Mouse (Mus musculus): ENCODE data around the gene Bcdin3d. TPM values are rescaled to one million over a fixed set of nuclear protein-coding genes. Genes with fewer than 3 reads are reported as not detected.
A peak's percentile ranks its signal among the peaks of the same experiment; 100 is the strongest.

Gene Bcdin3d
- polyA plus RNA-seq, 1 experiment from 2014 or later = 10.8 TPM

- H3K36me3 ChIP-seq = peaks cover 16% of the 10 kb centered on the region; the same call in 1 of the 2 replicates
- H3K27ac ChIP-seq = no peak overlapping the region
- H3K9ac ChIP-seq = no peak overlapping the region
- H3K9me3 ChIP-seq (replicated peaks) = no peaks in the 10 kb centered on the region
- H3K27me3 ChIP-seq = no peaks in the 10 kb centered on the region
- H3K4me1 ChIP-seq (replicated peaks) = peaks cover 73% of the 10 kb centered on the region
- no peak overlapping the region for H3K4me2 ChIP-seq
- no peak overlapping the region for H3K4me3 ChIP-seq
- 68% methylated on average over 12 of the region's 12 CpGs for WGBS
- ATAC-seq (replicated peaks; ENCODE audit: insufficient number of reproducible peaks, insufficient read depth, low FRiP score, low read depth) = no peak
Observed at GRCm38 (mm10) chr15:99433913-99434312, 40.6 kb downstream of the Bcdin3d start.

- H3K27me3 ChIP-seq = no peaks in the 10 kb centered on the region
- H3K9ac ChIP-seq = no peak overlapping the region
- no peaks in the 10 kb centered on the region for H3K9me3 ChIP-seq (replicated peaks)
- H3K4me1 ChIP-seq (replicated peaks) = peaks cover 76% of the 10 kb centered on the region
- H3K4me2 ChIP-seq = no peak overlapping the region
- H3K36me3 ChIP-seq = peaks cover 16% of the 10 kb centered on the region; the same call in 1 of the 2 replicates
- H3K27ac ChIP-seq = no peak overlapping the region
- no peak for ATAC-seq (replicated peaks; ENCODE audit: insufficient number of reproducible peaks, insufficient read depth, low FRiP score, low read depth)
- H3K4me3 ChIP-seq = no peak overlapping the region
- 88% methylated on average over 16 of the region's 16 CpGs for WGBS
Observed at GRCm38 (mm10) chr15:99433081-99433718, 41.3 kb downstream of the Bcdin3d start.

- Histone ChIP-seq H3K4me1 (replicated peaks) (peaks cover 71% of the 10 kb centered on the region), H3K27me3 (no peaks in the 10 kb centered on the region), H3K4me2 (no peak overlapping the region), H3K27ac (peak overlapping the region; percentile 34; the same call in 1 of the 2 replicates), H3K36me3 (peaks cover 27% of the 10 kb centered on the region), H3K9ac (no peak overlapping the region), H3K4me3 (no peak overlapping the region), H3K9me3 (replicated peaks) (no peaks in the 10 kb centered on the region)
- WGBS = 44% methylated on average over 8 of the region's 8 CpGs
- no peak for ATAC-seq (replicated peaks; ENCODE audit: insufficient number of reproducible peaks, insufficient read depth, low FRiP score, low read depth)
Observed at GRCm38 (mm10) chr15:99431967-99432366, 42.6 kb downstream of the Bcdin3d start.

GRCm38 (mm10) chr15:99431504-99431903, 43.0 kb downstream of the Bcdin3d start:
- Histone ChIP-seq H3K9me3 (replicated peaks) (no peaks in the 10 kb centered on the region), H3K27me3 (no peaks in the 10 kb centered on the region), H3K4me1 (replicated peaks) (peaks cover 67% of the 10 kb centered on the region), H3K27ac (peak overlapping the region; percentile 34), H3K36me3 (peaks cover 30% of the 10 kb centered on the region), H3K4me3 (no peak overlapping the region), H3K4me2 (no peak overlapping the region), H3K9ac (no peak overlapping the region)
- whole genome bisulfite sequencing = 55% methylated on average over 7 of the region's 7 CpGs
- ATAC-seq (replicated peaks; ENCODE audit: insufficient number of reproducible peaks, insufficient read depth, low FRiP score, low read depth) = no peak

DNA sequence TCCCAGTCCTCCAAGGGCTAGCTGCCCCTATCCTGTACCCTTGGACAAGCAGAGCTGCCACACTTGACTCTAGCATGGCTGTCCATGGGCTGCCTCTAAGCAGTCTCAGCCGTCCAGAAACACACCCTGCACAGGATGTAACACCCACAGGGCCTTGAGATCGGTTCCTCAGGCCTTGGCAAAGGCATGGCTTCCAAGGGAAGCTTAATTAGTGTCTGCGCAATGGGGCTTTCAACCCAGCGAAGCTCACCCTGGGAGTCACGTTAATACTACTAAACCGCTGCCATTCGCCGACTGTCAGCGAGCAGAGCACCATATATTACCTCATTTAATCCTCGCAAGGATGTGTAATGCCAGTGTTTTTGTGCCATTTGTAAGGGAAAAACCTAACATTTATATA, 43.5 kb downstream of the Bcdin3d start:
- H3K9me3 ChIP-seq (replicated peaks) = no peaks in the 10 kb centered on the region
- no peak for ATAC-seq (replicated peaks; ENCODE audit: insufficient number of reproducible peaks, insufficient read depth, low FRiP score, low read depth)
- no peak overlapping the region for H3K4me2 ChIP-seq
- peak overlapping the region; percentile 8 for H3K27ac ChIP-seq
- 88% methylated on average over 10 of the region's 10 CpGs for WGBS
- H3K4me1 ChIP-seq (replicated peaks) = peaks cover 62% of the 10 kb centered on the region
- H3K27me3 ChIP-seq = no peaks in the 10 kb centered on the region
- no peak overlapping the region for H3K9ac ChIP-seq
- H3K36me3 ChIP-seq = peaks cover 34% of the 10 kb centered on the region
- H3K4me3 ChIP-seq = no peak overlapping the region

GRCm38 (mm10) chr15:99430394-99430793, 44.1 kb downstream of the Bcdin3d start:
- ATAC-seq (replicated peaks; ENCODE audit: insufficient number of reproducible peaks, insufficient read depth, low FRiP score, low read depth) = no peak
- H3K9me3 ChIP-seq (replicated peaks) = no peaks in the 10 kb centered on the region
- H3K4me2 ChIP-seq = no peak overlapping the region
- peaks cover 41% of the 10 kb centered on the region for H3K36me3 ChIP-seq
- WGBS = 67% methylated on average over 8 of the region's 8 CpGs
- no peaks in the 10 kb centered on the region for H3K27me3 ChIP-seq
- no peak overlapping the region for H3K9ac ChIP-seq
- H3K4me1 ChIP-seq (replicated peaks) = peaks cover 57% of the 10 kb centered on the region
- H3K27ac ChIP-seq = peak overlapping the region; percentile 8; the same call in 1 of the 2 replicates
- H3K4me3 ChIP-seq = no peak overlapping the region

DNA sequence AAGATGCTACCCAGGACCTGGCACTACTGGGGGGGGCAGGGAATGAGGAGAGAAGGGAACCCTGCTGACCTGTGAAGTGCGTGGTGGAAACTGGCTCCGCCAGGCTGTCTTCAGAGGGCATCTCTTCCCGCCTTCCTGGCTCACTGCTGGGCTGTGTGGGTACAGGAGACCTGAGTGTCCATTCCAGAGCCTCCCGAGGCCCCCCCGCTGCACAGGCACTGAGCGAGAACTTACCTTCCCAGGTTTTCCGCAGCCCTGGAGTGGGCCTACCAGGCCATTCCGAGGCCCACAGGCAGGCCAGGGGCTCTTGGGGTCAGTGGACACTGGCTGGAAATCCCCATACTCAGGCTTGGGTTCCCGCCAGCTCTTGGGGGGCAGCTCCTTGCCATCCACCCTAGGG, 50.6 kb downstream of the Bcdin3d start:
- peaks cover 21% of the 10 kb centered on the region for H3K4me1 ChIP-seq (replicated peaks)
- no peak for ATAC-seq (replicated peaks; ENCODE audit: insufficient number of reproducible peaks, insufficient read depth, low FRiP score, low read depth)
- H3K27ac ChIP-seq = no peak overlapping the region

GRCm38 (mm10) chr15:99423131-99423530, 51.4 kb downstream of the Bcdin3d start:
- Histone ChIP-seq H3K4me3 (no peak overlapping the region), H3K9me3 (replicated peaks) (no peaks in the 10 kb centered on the region), H3K36me3 (peaks cover 46% of the 10 kb centered on the region; the same call in 1 of the 2 replicates), H3K9ac (no peak overlapping the region), H3K4me1 (replicated peaks) (peaks cover 18% of the 10 kb centered on the region), H3K4me2 (no peak overlapping the region), H3K27ac (no peak overlapping the region), H3K27me3 (no peaks in the 10 kb centered on the region)
- 89% methylated on average over 10 of the region's 10 CpGs for WGBS
- ATAC-seq (replicated peaks; ENCODE audit: insufficient number of reproducible peaks, insufficient read depth, low FRiP score, low read depth) = no peak

More for the DNA sequence above, 50.6 kb downstream of the Bcdin3d start:
- WGBS = 87% methylated on average over 9 of the region's 9 CpGs
- Histone ChIP-seq H3K4me2 (no peak overlapping the region), H3K27me3 (no peaks in the 10 kb centered on the region), H3K4me3 (no peak overlapping the region), H3K9ac (no peak overlapping the region), H3K36me3 (peaks cover 46% of the 10 kb centered on the region; the same call in 1 of the 2 replicates), H3K9me3 (replicated peaks) (no peaks in the 10 kb centered on the region)

- Histone ChIP-seq H3K36me3 (peaks cover 41% of the 10 kb centered on the region; the same call in 1 of the 2 replicates), H3K9ac (no peak overlapping the region), H3K27ac (no peak overlapping the region), H3K4me3 (no peak overlapping the region), H3K4me1 (replicated peaks) (peaks cover 22% of the 10 kb centered on the region), H3K9me3 (replicated peaks) (no peaks in the 10 kb centered on the region), H3K4me2 (no peak overlapping the region), H3K27me3 (no peaks in the 10 kb centered on the region)
- WGBS = 92% methylated on average over 23 of the region's 23 CpGs
- ATAC-seq (replicated peaks; ENCODE audit: insufficient number of reproducible peaks, insufficient read depth, low FRiP score, low read depth) = no peak
Observed at GRCm38 (mm10) chr15:99422551-99422950, 52.0 kb downstream of the Bcdin3d start.

DNA sequence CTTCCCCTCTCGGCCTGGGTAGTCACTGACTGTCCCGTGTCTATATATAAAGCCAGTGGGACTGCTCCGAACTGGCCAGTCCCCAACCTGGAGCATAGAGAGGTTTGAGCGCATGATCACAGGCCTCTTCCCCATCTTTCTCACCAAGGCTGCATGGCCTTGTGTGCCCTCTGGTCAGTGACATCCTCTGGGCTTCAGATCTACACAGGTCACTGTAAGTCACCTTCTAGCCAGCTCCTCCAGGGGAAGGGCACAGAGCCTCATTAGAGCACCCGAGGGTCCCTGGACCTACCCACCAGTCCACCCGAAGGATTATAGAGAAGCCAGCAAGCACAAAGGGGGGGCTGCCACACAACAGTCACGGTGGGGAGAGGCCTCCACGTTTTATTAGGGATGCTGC, 52.9 kb downstream of the Bcdin3d start:
- ATAC-seq (replicated peaks; ENCODE audit: insufficient number of reproducible peaks, insufficient read depth, low FRiP score, low read depth) = no peak
- H3K4me3 ChIP-seq = no peak overlapping the region
- H3K9ac ChIP-seq = no peak overlapping the region
- H3K27ac ChIP-seq = peak overlapping the region; percentile 90
- peaks cover 27% of the 10 kb centered on the region for H3K4me1 ChIP-seq (replicated peaks)
- WGBS = 73% methylated on average over 8 of the region's 8 CpGs
- H3K27me3 ChIP-seq = no peaks in the 10 kb centered on the region
- peaks cover 33% of the 10 kb centered on the region; the same call in 1 of the 2 replicates for H3K36me3 ChIP-seq
- no peaks in the 10 kb centered on the region for H3K9me3 ChIP-seq (replicated peaks)
- H3K4me2 ChIP-seq = no peak overlapping the region

DNA sequence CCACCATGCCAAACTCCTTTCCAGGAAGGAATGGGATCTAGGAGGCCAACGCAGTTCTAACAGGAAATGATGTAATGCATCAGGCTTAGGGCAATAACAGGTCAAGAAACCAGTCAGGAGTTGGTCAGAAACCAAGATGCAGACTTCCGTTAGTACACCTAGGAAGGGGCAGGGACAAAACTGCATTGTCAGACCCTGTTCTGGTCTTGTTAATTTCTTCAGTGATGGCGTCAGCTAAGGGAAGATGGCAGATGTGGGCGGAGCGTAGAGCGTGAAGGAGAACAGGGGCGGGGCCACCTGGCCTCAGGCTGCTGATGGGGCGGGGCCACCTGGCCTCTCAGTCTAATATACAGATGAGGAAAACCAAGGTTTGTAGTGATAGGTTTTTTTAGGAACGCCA, 53.4 kb downstream of the Bcdin3d start:
- Histone ChIP-seq H3K36me3 (peaks cover 29% of the 10 kb centered on the region; the same call in 1 of the 2 replicates), H3K27ac (peak overlapping the region; percentile 90), H3K4me3 (no peak overlapping the region), H3K9ac (no peak overlapping the region), H3K4me1 (replicated peaks) (peaks cover 30% of the 10 kb centered on the region), H3K27me3 (no peaks in the 10 kb centered on the region), H3K4me2 (peak overlapping the region; percentile 46), H3K9me3 (replicated peaks) (no peaks in the 10 kb centered on the region)
- 70% methylated on average over 9 of the region's 9 CpGs for WGBS
- ATAC-seq (replicated peaks; ENCODE audit: insufficient number of reproducible peaks, insufficient read depth, low FRiP score, low read depth) = no peak

GRCm38 (mm10) chr15:99420521-99421014, 54.0 kb downstream of the Bcdin3d start:
- Histone ChIP-seq H3K4me1 (replicated peaks) (peaks cover 32% of the 10 kb centered on the region), H3K27me3 (no peaks in the 10 kb centered on the region), H3K9me3 (replicated peaks) (no peaks in the 10 kb centered on the region), H3K27ac (peak overlapping the region; percentile 90), H3K9ac (0 out of 2 replicates have a peak overlapping the region, but pooled peaks have one; percentile 7), H3K4me3 (0 out of 2 replicates have a peak overlapping the region, but pooled peaks have one; percentile 5), H3K36me3 (peaks cover 23% of the 10 kb centered on the region; the same call in 1 of the 2 replicates), H3K4me2 (peak overlapping the region; percentile 46)
- WGBS = 20% methylated on average over 12 of the region's 12 CpGs
- ATAC-seq (replicated peaks; ENCODE audit: insufficient number of reproducible peaks, insufficient read depth, low FRiP score, low read depth) = peak; percentile 53

Measured in heart, embryonic 15.5 days (tissue).